Mouse (Mus musculus) testis, adult 2 months (tissue): Measurements from ENCODE around the gene Gm6993.

Experiments
- CTCF ChIP-seq: fragments of 200-500 bp; IDR thresholded peaks from 2 replicates; pipeline ENCODE4 v1.5.1; 2012; ENCODE audit warnings: low read depth, mild to moderate bottlenecking, inconsistent platforms, low read length, moderate library complexity; ENCODE audit not compliant: control insufficient read depth, insufficient read depth, insufficient replicate concordance
- POLR2A ChIP-seq: fragments of 200-500 bp; IDR thresholded peaks from 2 replicates; pipeline ENCODE4 v1.6.1; 2012; ENCODE audit warnings: low read depth, mild to moderate bottlenecking, inconsistent platforms, low read length, moderate library complexity; ENCODE audit not compliant: control insufficient read depth

DNA sequence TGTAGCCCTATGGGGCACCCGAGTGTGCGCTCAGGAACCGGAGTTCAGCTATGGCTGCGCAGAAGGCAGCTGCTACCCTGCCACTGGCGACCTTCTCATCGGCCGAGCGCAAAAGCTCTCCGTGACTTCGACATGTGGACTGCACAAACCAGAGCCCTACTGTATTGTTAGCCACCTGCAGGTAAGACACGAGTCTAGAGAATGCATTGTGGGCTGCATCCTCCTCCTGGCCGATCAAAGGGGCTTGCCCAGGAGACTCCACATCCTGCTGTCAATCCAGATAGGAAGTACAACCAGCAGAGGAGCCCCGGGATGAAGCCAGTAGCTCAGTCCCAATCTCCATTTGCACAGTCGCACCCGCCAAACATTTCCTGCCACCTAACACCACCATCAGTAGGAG, 26.1 kb downstream of the Gm6993 start:
- TF ChIP-seq CTCF (no peak), POLR2A (no peak)
